Mouse (Mus musculus): ENCODE data around the gene Arhgap30. TPM values are rescaled to one million over a fixed set of nuclear protein-coding genes. Genes with fewer than 3 reads are reported as not detected.

Gene Arhgap30
- total RNA-seq, 2 experiments from 2014 or later = 0.53 to 0.90 TPM

Other genes with a start within 250 kb of the Arhgap30 start
- 100 to 1,000 TPM; 667 to 772 TPM for gene Sdhc, start 238.4 kb upstream of the Arhgap30 start, total RNA-seq (2021)
- 10 to 100 TPM; 28.7 to 29.5 TPM for gene Mpz, start 238.2 kb upstream of the Arhgap30 start, total RNA-seq (2021)
- 100 to 1,000 TPM in 1 of 2 experiments, 10 to 100 TPM in 1; 36.1 to 133 TPM for gene Pcp4l1, start 192.7 kb upstream of the Arhgap30 start, total RNA-seq (2021)
- not detected for gene Nr1i3, start 175.0 kb upstream of the Arhgap30 start, total RNA-seq (2021)
- gene Tomm40l, start 166.4 kb upstream of the Arhgap30 start, total RNA-seq (2021) = 10 to 100 TPM; 47.6 to 51.7 TPM
- gene Apoa2, start 163.9 kb upstream of the Arhgap30 start, total RNA-seq (2021) = 1 to 10 TPM in 1 of 2 experiments, not detected in 1; 7.5 TPM
- 1 to 10 TPM; 2.2 to 4.9 TPM for gene Fcer1g, start 154.6 kb upstream of the Arhgap30 start, total RNA-seq (2021)
- under 1 TPM; 0.48 to 0.90 TPM for gene Adamts4, start 138.5 kb upstream of the Arhgap30 start, total RNA-seq (2021)
- gene Ndufs2, start 137.6 kb upstream of the Arhgap30 start, total RNA-seq (2021) = 100 to 1,000 TPM; 804 to 821 TPM
- 10 to 100 TPM; 12.0 to 13.0 TPM for gene B4galt3, start 118.6 kb upstream of the Arhgap30 start, total RNA-seq (2021)
- 1 to 10 TPM; 7.8 to 7.9 TPM for gene Ppox, start 107.8 kb upstream of the Arhgap30 start, total RNA-seq (2021)
- gene Usp21, start 101.0 kb upstream of the Arhgap30 start, total RNA-seq (2021) = 10 to 100 TPM; 15.1 to 19.3 TPM
- gene Ufc1, start 93.9 kb upstream of the Arhgap30 start, total RNA-seq (2021) = 10 to 100 TPM; 85.7 to 96.8 TPM
- gene Dedd, start 59.8 kb upstream of the Arhgap30 start, total RNA-seq (2021) = 10 to 100 TPM; 28.1 to 35.8 TPM
- gene Nit1, start 43.3 kb upstream of the Arhgap30 start, total RNA-seq (2021) = 10 to 100 TPM; 26.0 to 28.9 TPM
- gene Pfdn2, start 43.3 kb upstream of the Arhgap30 start, total RNA-seq (2021) = 100 to 1,000 TPM; 110 to 128 TPM
- not detected for gene Klhdc9, start 28.2 kb upstream of the Arhgap30 start, total RNA-seq (2021)
- not detected for gene Nectin4, start 18.9 kb upstream of the Arhgap30 start, total RNA-seq (2021)
- 10 to 100 TPM; 24.7 to 26.1 TPM for gene Usf1, start 22.4 kb downstream of the Arhgap30 start, total RNA-seq (2021)
- under 1 TPM; 0.48 to 0.93 TPM for gene Tstd1, start 29.9 kb downstream of the Arhgap30 start, total RNA-seq (2021)
- gene F11r, start 48.6 kb downstream of the Arhgap30 start, total RNA-seq (2021) = 1 to 10 TPM; 3.7 to 7.0 TPM
- 1 to 10 TPM; 1.3 to 1.4 TPM for gene Alyref2, start 114.5 kb downstream of the Arhgap30 start, total RNA-seq (2021)
- not detected for gene Itln1, start 146.3 kb downstream of the Arhgap30 start, total RNA-seq (2021)
- gene Cd244a, start 170.2 kb downstream of the Arhgap30 start, total RNA-seq (2021) = under 1 TPM in 1 of 2 experiments, not detected in 1; 0.09 TPM
- gene Ly9, start 218.5 kb downstream of the Arhgap30 start, total RNA-seq (2021) = under 1 TPM in 1 of 2 experiments, not detected in 1; 0.14 TPM